Mouse (Mus musculus) ES-E14 (cell line): ENCODE measurements around the gene Elovl5. TPM values are rescaled to one million over a fixed set of nuclear protein-coding genes. Genes with fewer than 3 reads are reported as not detected.

ENCODE experiments used
- DNase-seq: peaks from one replicate; pipeline ENCODE4 v3.0.0-alpha.2; 2013; ENCODE audit warnings: low read depth, low spot score
- H3K27ac ChIP-seq: 2 replicates; pipeline ENCODE4 v1.5.1; 2012; ENCODE audit warnings: low read depth, mild to moderate bottlenecking, low read length, moderate library complexity, mixed read lengths; ENCODE audit not compliant: poor library complexity, insufficient read depth, severe bottlenecking
- H3K36me3 ChIP-seq: 2 replicates; pipeline ENCODE4 v1.6.1; 2012; ENCODE audit warnings: mild to moderate bottlenecking, low read length, moderate library complexity, mixed read lengths; ENCODE audit not compliant: control insufficient read depth, poor library complexity, insufficient read depth, severe bottlenecking
- H3K4me1 ChIP-seq, 2 experiments: fragments of 150-350 bp in 1 of 2; sonication (generic) in 1 of 2; 2 replicates each; pipeline ENCODE4 v1.6.1; 2012; ENCODE audit warnings: low read length in 2 of 2, mild to moderate bottlenecking in 1 of 2, mixed read lengths in 1 of 2; ENCODE audit not compliant: control insufficient read depth in 2 of 2, insufficient read depth in 2 of 2, poor library complexity in 1 of 2
- H3K4me3 ChIP-seq, 2 experiments: fragments of 150-350 bp in 1 of 2; sonication (generic) in 1 of 2; 2 replicates each; pipeline ENCODE4 v1.5.1; 2012; ENCODE audit warnings: low read length in 2 of 2, low read depth in 1 of 2, mild to moderate bottlenecking in 1 of 2, mixed read lengths in 1 of 2; ENCODE audit not compliant: insufficient read depth in 1 of 2, poor library complexity in 1 of 2, severe bottlenecking in 1 of 2
- H3K9ac ChIP-seq: 2 replicates; pipeline ENCODE4 v1.6.1; 2012; ENCODE audit warnings: low read depth, mild to moderate bottlenecking, low read length, mixed read lengths; ENCODE audit not compliant: poor library complexity, insufficient read depth, severe bottlenecking
- H3K9me3 ChIP-seq: fragments of 150-350 bp; sonication (generic); 2 replicates; pipeline ENCODE4 v1.6.1; 2012; ENCODE audit warnings: low read depth, mild to moderate bottlenecking, low read length; ENCODE audit not compliant: control insufficient read depth, insufficient read depth
- CHD2 ChIP-seq: IDR thresholded peaks from 2 replicates; pipeline ENCODE4 v1.6.1; 2014; ENCODE audit warnings: mild to moderate bottlenecking, low read depth, low read length, inconsistent platforms
- HCFC1 ChIP-seq: IDR thresholded peaks from 2 replicates; pipeline ENCODE4 v1.6.1; 2012; ENCODE audit warnings: low read length, inconsistent platforms, borderline replicate concordance; ENCODE audit not compliant: insufficient read depth
- MAFK ChIP-seq: IDR thresholded peaks from 2 replicates; pipeline ENCODE4 v1.6.1; 2014; ENCODE audit warnings: mild to moderate bottlenecking, low read depth, low read length, inconsistent platforms; ENCODE audit not compliant: insufficient read depth
- ZC3H11A ChIP-seq: IDR thresholded peaks from 2 replicates; pipeline ENCODE4 v1.6.1; 2012; ENCODE audit warnings: low read depth, mild to moderate bottlenecking, inconsistent platforms, low read length, borderline replicate concordance
- ZNF384 ChIP-seq: IDR thresholded peaks from 2 replicates; pipeline ENCODE4 v1.6.1; 2012; ENCODE audit warnings: low read depth, low read length, inconsistent platforms
- in situ Hi-C, 2 experiments: fragments of 600-800 bp; cut with MboI; formaldehyde crosslinking; loops; one replicate each; pipeline ENCODE4 v1.15.1; 2025; ENCODE audit warnings: low sequenced_read_pairs in 2 of 2, inconsistent platforms in 1 of 2; ENCODE audit not compliant: unreplicated experiment in 2 of 2
- total RNA-seq: library from RNA; depleted of rRNA; stranded (reverse); fragments of 300-350 nt; gene quantifications from 2 replicates; pipeline ENCODE4 v1.2.3, GENCODE M21; 2012

The Elovl5 gene
- total RNA-seq, 1 experiment, result 118 TPM

- in situ Hi-C loops, result no loop called here
- Histone ChIP-seq H3K36me3 (no peaks in the 10 kb centered on the region), H3K4me3 (no peak overlapping the region), H3K27ac (no peak overlapping the region), H3K9me3 (no peaks in the 10 kb centered on the region), H3K4me1 (peaks cover 0 to 5% of the 10 kb centered on the region in 2 experiments; a peak in 2 of 4 replicates), H3K9ac (no peak overlapping the region)
- TF ChIP-seq HCFC1 (no peak), ZNF384 (no peak), MAFK (no peak), CHD2 (no peak), ZC3H11A (no peak)
- no peak for DNase-seq
These were observed 28.9 kb downstream of the Elovl5 start for GRCm38 (mm10) chr9:77945792-77946666.

- H3K4me3 ChIP-seq, result no peak overlapping the region
- no peak for DNase-seq
- H3K9ac ChIP-seq, result no peak overlapping the region
- no peak for TF ChIP-seq CHD2
- TF ChIP-seq ZNF384, result no peak
- no peak for TF ChIP-seq ZC3H11A
- no peak for TF ChIP-seq HCFC1
- TF ChIP-seq MAFK, result no peak
- H3K9me3 ChIP-seq, result no peaks in the 10 kb centered on the region
- in situ Hi-C loops, result no loop called here
- H3K4me1 ChIP-seq, result no peaks in the 10 kb centered on the region; a peak in 2 of 4 replicates
- no peak overlapping the region for H3K27ac ChIP-seq
- no peaks in the 10 kb centered on the region for H3K36me3 ChIP-seq
These were observed 31.1 kb downstream of the Elovl5 start for GRCm38 (mm10) chr9:77948214-77948613.

- TF ChIP-seq CHD2 (no peak), ZNF384 (no peak), ZC3H11A (no peak), MAFK (no peak), HCFC1 (no peak)
- H3K9me3 ChIP-seq, result no peaks in the 10 kb centered on the region
- H3K4me1 ChIP-seq, result peaks cover 1 to 6% of the 10 kb centered on the region in 2 experiments
- H3K27ac ChIP-seq, result no peak overlapping the region
- H3K4me3 ChIP-seq, result no peak overlapping the region
- no peak overlapping the region for H3K9ac ChIP-seq
- no peaks in the 10 kb centered on the region for H3K36me3 ChIP-seq
- no peak for DNase-seq
- in situ Hi-C loops, result no loop called here
These were observed 32.6 kb downstream of the Elovl5 start for GRCm38 (mm10) chr9:77949753-77950268.

GRCm38 (mm10) chr9:77950841-77951475 lies 33.8 kb downstream of the Elovl5 start:
- no peak for TF ChIP-seq ZC3H11A
- no peak for TF ChIP-seq ZNF384
- no peak for TF ChIP-seq HCFC1
- TF ChIP-seq CHD2, result no peak
- no peak for TF ChIP-seq MAFK
- Histone ChIP-seq H3K4me3 (no peak overlapping the region), H3K36me3 (no peaks in the 10 kb centered on the region), H3K9me3 (no peaks in the 10 kb centered on the region), H3K4me1 (peaks cover 3 to 11% of the 10 kb centered on the region in 2 experiments), H3K9ac (no peak overlapping the region), H3K27ac (no peak overlapping the region)
- no peak for DNase-seq
- in situ Hi-C loops, result no loop called here
